12 mouse cellular contexts compared by ENCODE assay signal in genomic region chr7:83140216-83140615, GRCm38 (mm10).
A peak's percentile ranks its signal among the peaks of the same experiment; 100 is the strongest.
DNase-seq lines count a peak whose midpoint lies in the region; ATAC-seq and TF ChIP-seq lines count a peak whose summit lies in the region.
"Had no signal": no experiment of that assay in that cellular context is flagged by ENCODE, and none has a peak within 500 bp of the region (broad histone marks: within the 10 kb centered on the region; RNA-seq: fewer than 3 reads in every experiment).

No protein-coding gene starts in this region.

- no peak overlapping the region for H3K9ac ChIP-seq in heart, adult 2 months (ENCODE audit: low read depth, low read length)
- H3K9ac ChIP-seq in heart, embryonic 12.5 days = no peak overlapping the region
- no peak overlapping the region for H3K9ac ChIP-seq in forebrain, postnatal 0 days
- H3K9ac ChIP-seq in lung, postnatal 0 days (replicated peaks; ENCODE audit: low read depth) = no peak overlapping the region
- H3K9ac ChIP-seq: hindbrain, embryonic 12.5 days; liver, embryonic 15.5 days had no signal

- no peaks in the 10 kb centered on the region for H3K9me3 ChIP-seq in heart, embryonic 12.5 days (replicated peaks)
- H3K9me3 ChIP-seq in forebrain, postnatal 0 days (ENCODE audit: low read length) = no peaks in the 10 kb centered on the region
- H3K9me3 ChIP-seq in lung, postnatal 0 days (ENCODE audit: low read length) = no peaks in the 10 kb centered on the region
- H3K9me3 ChIP-seq: hindbrain, embryonic 12.5 days; liver, embryonic 15.5 days had no signal

- H3K4me1 ChIP-seq in heart, adult 2 months (ENCODE audit: control insufficient read depth, insufficient read depth, low read length) = peaks cover 9% of the 10 kb centered on the region
- peaks cover 7% of the 10 kb centered on the region for H3K4me1 ChIP-seq in heart, embryonic 12.5 days (replicated peaks)
- no peaks in the 10 kb centered on the region for H3K4me1 ChIP-seq in forebrain, postnatal 0 days (ENCODE audit: insufficient read depth)
- H3K4me1 ChIP-seq in lung, postnatal 0 days (ENCODE audit: insufficient read depth, low read depth, low read length) = no peaks in the 10 kb centered on the region
- H3K4me1 ChIP-seq: liver, embryonic 15.5 days had no signal

- H3K79me2 ChIP-seq in heart, adult 2 months (replicated peaks; ENCODE audit: control insufficient read depth, insufficient read depth, low read length) = no peaks in the 10 kb centered on the region

- 0 out of 2 replicates have a peak, but pooled peaks have one; percentile 42 for TF ChIP-seq EP300 in heart, adult 2 months (IDR thresholded peaks at IDR 0.05; ENCODE audit: insufficient read depth, low read depth, low read length)
- no peak for TF ChIP-seq EP300 in lung, postnatal 0 days (IDR thresholded peaks at IDR 0.05)

- TF ChIP-seq CTCF in heart, adult 2 months (IDR thresholded peaks at IDR 0.05) = no peak
- no peak for TF ChIP-seq CTCF in forebrain, postnatal 0 days (IDR thresholded peaks at IDR 0.05; ENCODE audit: low read depth)
- TF ChIP-seq CTCF in lung, postnatal 0 days (IDR thresholded peaks at IDR 0.05) = no peak

- intact Hi-C loops in heart, adult 2 months (cut with DNase I) = no loop called here

- no peaks in the 10 kb centered on the region; the same call in 1 of the 2 replicates for H3K36me3 ChIP-seq in heart, adult 2 months (ENCODE audit: control insufficient read depth, insufficient read depth, low read length)
- no peaks in the 10 kb centered on the region for H3K36me3 ChIP-seq in heart, embryonic 12.5 days
- no peaks in the 10 kb centered on the region for H3K36me3 ChIP-seq in forebrain, postnatal 0 days (ENCODE audit: insufficient read depth)
- H3K36me3 ChIP-seq in lung, postnatal 0 days (ENCODE audit: insufficient read depth, low read length) = no peaks in the 10 kb centered on the region
- H3K36me3 ChIP-seq: hindbrain, embryonic 12.5 days; liver, embryonic 15.5 days had no signal

- DNase-seq in heart, adult 2 months = peak; percentile 23 to 48
- peak; percentile 9 for DNase-seq in gastrocnemius, postnatal 10 days
- peak; percentile 57 for DNase-seq in kidney, adult 9 months
- DNase-seq in retina, postnatal 1 day = peak; percentile 30
- no peak for DNase-seq in forebrain, postnatal 0 days
- no peak for DNase-seq in lung, postnatal 0 days (ENCODE audit: low spot score)
- DNase-seq: adrenal gland, postnatal 25 days had no signal

- no peak overlapping the region for H3K4me2 ChIP-seq in heart, embryonic 12.5 days
- no peak overlapping the region for H3K4me2 ChIP-seq in forebrain, postnatal 0 days (ENCODE audit: low read depth)
- no peak overlapping the region for H3K4me2 ChIP-seq in lung, postnatal 0 days (replicated peaks; ENCODE audit: low read depth, low read length)
- H3K4me2 ChIP-seq: hindbrain, embryonic 12.5 days; liver, embryonic 15.5 days had no signal

- no peak overlapping the region for H3K4me3 ChIP-seq in heart, adult 2 months
- H3K4me3 ChIP-seq in heart, embryonic 12.5 days = no peak overlapping the region
- no peak overlapping the region for H3K4me3 ChIP-seq in forebrain, postnatal 0 days (ENCODE audit: low read depth, low read length)
- no peak overlapping the region for H3K4me3 ChIP-seq in lung, postnatal 0 days (ENCODE audit: low read depth, low read length)
- H3K4me3 ChIP-seq: hindbrain, embryonic 12.5 days; liver, embryonic 15.5 days had no signal

- no peak for TF ChIP-seq POLR2A in heart, adult 2 months (IDR thresholded peaks at IDR 0.05; ENCODE audit: insufficient read depth, low read depth, low read length)

- 15% methylated on average over 4 of the region's 4 CpGs for WGBS in heart, adult 2 months
- 47% methylated on average over 4 of the region's 4 CpGs for WGBS in heart, embryonic 12.5 days
- 48% methylated on average over 4 of the region's 4 CpGs for WGBS in forebrain, postnatal 0 days
- 49% methylated on average over 4 of the region's 4 CpGs for WGBS in lung, postnatal 0 days

- no peak for ATAC-seq in heart, embryonic 12.5 days (ENCODE audit: insufficient number of reproducible peaks, low FRiP score)
- no peak for ATAC-seq in forebrain, postnatal 0 days
- no peak for ATAC-seq in lung, postnatal 0 days

- peak overlapping the region; percentile 68 for H3K27ac ChIP-seq in heart, adult 2 months
- no peak overlapping the region for H3K27ac ChIP-seq in heart, embryonic 12.5 days (ENCODE audit: poor library complexity, severe bottlenecking)
- no peak overlapping the region for H3K27ac ChIP-seq in forebrain, postnatal 0 days (ENCODE audit: low read depth, low read length)
- no peak overlapping the region for H3K27ac ChIP-seq in lung, postnatal 0 days (ENCODE audit: low read length)
- H3K27ac ChIP-seq: hindbrain, embryonic 12.5 days; kidney, postnatal 0 days; liver, embryonic 15.5 days had no signal

- H3K27me3 ChIP-seq in heart, adult 2 months (ENCODE audit: control insufficient read depth, insufficient read depth, low read length) = no peaks in the 10 kb centered on the region
- H3K27me3 ChIP-seq in heart, embryonic 12.5 days (replicated peaks) = no peaks in the 10 kb centered on the region
- H3K27me3 ChIP-seq in forebrain, postnatal 0 days (ENCODE audit: insufficient read depth, low read length) = no peaks in the 10 kb centered on the region
- H3K27me3 ChIP-seq in lung, postnatal 0 days (replicated peaks; ENCODE audit: insufficient read depth, low read length) = no peaks in the 10 kb centered on the region
- H3K27me3 ChIP-seq: CH12.LX; hindbrain, embryonic 12.5 days; liver, embryonic 15.5 days had no signal

Comparison
In these comparisons a context has a peak if more than half of its experiments do, and no peak if none do; other contexts are left out.
1. DNase-seq: peak in heart, adult 2 months (2 of 2), gastrocnemius, postnatal 10 days (single experiment), kidney, adult 9 months (single experiment) and retina, postnatal 1 day (single experiment); none in forebrain, postnatal 0 days (single experiment) and lung, postnatal 0 days (single experiment).